Mouse (Mus musculus): ENCODE results near the gene Tepsin. TPM values are rescaled to one million over a fixed set of nuclear protein-coding genes. Genes with fewer than 3 reads are reported as not detected.
A peak's percentile ranks its signal among the peaks of the same experiment; 100 is the strongest.

Gene Tepsin
- polyA plus RNA-seq, 2 experiments, result 4.2 to 11.0 TPM

- Histone ChIP-seq H3K4me1 (replicated peaks; ENCODE audit: control insufficient read depth in 2 of 2, insufficient read depth in 2 of 2, low read length in 1 of 2) (no peaks in the 10 kb centered on the region), H3K27ac (no peak overlapping the region), H3K4me3 (ENCODE audit: insufficient read depth in 1 of 2, low read depth in 2 of 2, low read length in 2 of 2) (no peak overlapping the region), H3K9ac (replicated peaks) (no peak overlapping the region), H3K27me3 (ENCODE audit: control insufficient read depth, insufficient read depth, low read length) (no peaks in the 10 kb centered on the region; the same call in none of the 2 replicates), H3K4me2 (ENCODE audit: low read depth) (no peak overlapping the region), H3K36me3 (replicated peaks; ENCODE audit: control insufficient read depth, insufficient read depth, low read depth) (no peaks in the 10 kb centered on the region), H3K9me3 (ENCODE audit: control insufficient read depth, low read length) (no peaks in the 10 kb centered on the region)
- 64% methylated on average over 4 of the region's 4 CpGs for WGBS (ENCODE audit: insufficient replicate concordance)
- DNase-seq (ENCODE audit: low read depth in 3 of 3, low spot score in 3 of 3), result no peak
- TF ChIP-seq CTCF (IDR thresholded peaks at IDR 0.05; ENCODE audit: low read depth) (no peak), EP300 (IDR thresholded peaks at IDR 0.05; ENCODE audit: low read depth) (no peak)
- ATAC-seq (ENCODE audit: insufficient read depth), result no peak
Observed at GRCm38 (mm10) chr11:120053846-120054245, 44.7 kb downstream of the Tepsin start.

GRCm38 (mm10) chr11:120052274-120052673, 46.3 kb downstream of the Tepsin start:
- Histone ChIP-seq H3K4me2 (ENCODE audit: low read depth) (no peak overlapping the region), H3K9ac (replicated peaks) (no peak overlapping the region), H3K9me3 (ENCODE audit: control insufficient read depth, low read length) (no peaks in the 10 kb centered on the region), H3K4me1 (replicated peaks; ENCODE audit: control insufficient read depth in 2 of 2, insufficient read depth in 2 of 2, low read length in 1 of 2) (no peaks in the 10 kb centered on the region), H3K27ac (no peak overlapping the region), H3K27me3 (ENCODE audit: control insufficient read depth, insufficient read depth, low read length) (peaks cover 15% of the 10 kb centered on the region), H3K36me3 (replicated peaks; ENCODE audit: control insufficient read depth, insufficient read depth, low read depth) (no peaks in the 10 kb centered on the region), H3K4me3 (ENCODE audit: insufficient read depth in 1 of 2, low read depth in 2 of 2, low read length in 2 of 2) (no peak overlapping the region)
- TF ChIP-seq EP300 (IDR thresholded peaks at IDR 0.05; ENCODE audit: low read depth) (no peak), CTCF (IDR thresholded peaks at IDR 0.05; ENCODE audit: low read depth) (no peak)
- WGBS (ENCODE audit: insufficient replicate concordance), result 60% methylated on average over 9 of the region's 9 CpGs
- DNase-seq (ENCODE audit: low read depth in 3 of 3, low spot score in 3 of 3) (no peak), ATAC-seq (ENCODE audit: insufficient read depth) (no peak)

GRCm38 (mm10) chr11:120051124-120051811, 47.3 kb downstream of the Tepsin start:
- no peak for ATAC-seq (ENCODE audit: insufficient read depth)
- DNase-seq (ENCODE audit: low read depth in 3 of 3, low spot score in 3 of 3), result no peak
- Histone ChIP-seq H3K4me3 (ENCODE audit: insufficient read depth in 1 of 2, low read depth in 2 of 2, low read length in 2 of 2) (no peak overlapping the region), H3K4me2 (ENCODE audit: low read depth) (no peak overlapping the region), H3K4me1 (replicated peaks; ENCODE audit: control insufficient read depth in 2 of 2, insufficient read depth in 2 of 2, low read length in 1 of 2) (no peaks in the 10 kb centered on the region), H3K36me3 (replicated peaks; ENCODE audit: control insufficient read depth, insufficient read depth, low read depth) (no peaks in the 10 kb centered on the region), H3K27me3 (ENCODE audit: control insufficient read depth, insufficient read depth, low read length) (peaks cover 25% of the 10 kb centered on the region), H3K9ac (replicated peaks) (no peak overlapping the region), H3K27ac (no peak overlapping the region), H3K9me3 (ENCODE audit: control insufficient read depth, low read length) (no peaks in the 10 kb centered on the region)
- WGBS (ENCODE audit: insufficient replicate concordance), result 33% methylated on average over 14 of the region's 14 CpGs
- TF ChIP-seq EP300 (IDR thresholded peaks at IDR 0.05; ENCODE audit: low read depth) (no peak), CTCF (IDR thresholded peaks at IDR 0.05; ENCODE audit: low read depth) (no peak)

DNA sequence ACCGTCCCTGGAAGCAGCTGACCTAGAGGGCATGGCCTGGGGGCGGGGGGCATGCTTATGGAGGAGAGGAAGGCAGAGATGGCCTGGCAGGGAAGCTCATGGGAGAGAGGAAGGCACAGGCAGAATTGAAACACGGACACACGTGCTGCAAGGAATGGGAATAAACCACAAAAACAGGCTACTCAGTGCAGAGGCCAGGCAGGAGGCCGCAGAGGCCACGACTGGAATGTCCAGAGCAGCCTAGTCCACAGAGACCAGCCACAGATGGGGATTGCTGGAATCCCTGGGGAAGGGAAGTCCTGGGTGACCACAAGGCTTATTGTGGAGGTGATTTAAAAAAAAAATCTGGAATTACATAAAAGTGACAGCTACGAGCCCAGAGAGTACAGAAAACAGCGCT, 49.5 kb downstream of the Tepsin start:
- no peak overlapping the region for H3K27ac ChIP-seq
- H3K36me3 ChIP-seq (replicated peaks; ENCODE audit: control insufficient read depth, insufficient read depth, low read depth), result no peaks in the 10 kb centered on the region
- no peaks in the 10 kb centered on the region for H3K4me1 ChIP-seq (replicated peaks; ENCODE audit: control insufficient read depth in 2 of 2, insufficient read depth in 2 of 2, low read length in 1 of 2)
- no peaks in the 10 kb centered on the region for H3K9me3 ChIP-seq (ENCODE audit: control insufficient read depth, low read length)
- H3K9ac ChIP-seq (replicated peaks), result no peak overlapping the region
- WGBS (ENCODE audit: insufficient replicate concordance), result 62% methylated on average over 8 of the region's 8 CpGs
- no peak for DNase-seq (ENCODE audit: low read depth in 3 of 3, low spot score in 3 of 3)
- no peak for TF ChIP-seq EP300 (IDR thresholded peaks at IDR 0.05; ENCODE audit: low read depth)
- no peak for TF ChIP-seq CTCF (IDR thresholded peaks at IDR 0.05; ENCODE audit: low read depth)
- ATAC-seq (ENCODE audit: insufficient read depth), result no peak
- H3K27me3 ChIP-seq (ENCODE audit: control insufficient read depth, insufficient read depth, low read length), result peaks cover 33% of the 10 kb centered on the region
- H3K4me2 ChIP-seq (ENCODE audit: low read depth), result no peak overlapping the region
- H3K4me3 ChIP-seq (ENCODE audit: insufficient read depth in 1 of 2, low read depth in 2 of 2, low read length in 2 of 2), result no peak overlapping the region

DNA sequence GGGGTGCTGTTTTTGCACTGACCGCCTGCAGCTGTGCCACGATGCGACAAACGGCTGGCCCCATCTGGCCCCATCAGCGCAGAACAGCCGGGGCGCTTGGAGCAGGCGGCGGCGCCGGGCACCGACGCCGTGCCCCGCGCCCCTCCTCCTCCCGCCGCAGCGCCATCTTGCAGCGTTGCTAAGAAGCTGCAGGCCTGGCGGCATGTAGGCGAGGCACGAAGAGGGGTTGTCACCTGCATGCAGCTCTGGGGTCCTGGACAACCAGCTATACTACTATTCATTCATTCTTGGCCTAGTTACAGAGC, 50.3 kb downstream of the Tepsin start:
- DNase-seq (ENCODE audit: low read depth in 3 of 3, low spot score in 3 of 3) (no peak), ATAC-seq (ENCODE audit: insufficient read depth) (no peak)
- no peaks in the 10 kb centered on the region for H3K36me3 ChIP-seq (replicated peaks; ENCODE audit: control insufficient read depth, insufficient read depth, low read depth)
- H3K9me3 ChIP-seq (ENCODE audit: control insufficient read depth, low read length), result no peaks in the 10 kb centered on the region
- no peak overlapping the region for H3K4me2 ChIP-seq (ENCODE audit: low read depth)
- peaks cover 33% of the 10 kb centered on the region for H3K27me3 ChIP-seq (ENCODE audit: control insufficient read depth, insufficient read depth, low read length)
- no peak overlapping the region for H3K27ac ChIP-seq
- no peaks in the 10 kb centered on the region for H3K4me1 ChIP-seq (replicated peaks; ENCODE audit: control insufficient read depth in 2 of 2, insufficient read depth in 2 of 2, low read length in 1 of 2)
- TF ChIP-seq CTCF (IDR thresholded peaks at IDR 0.05; ENCODE audit: low read depth), result 0 out of 2 replicates have a peak, but pooled peaks have one; percentile 7
- no peak for TF ChIP-seq EP300 (IDR thresholded peaks at IDR 0.05; ENCODE audit: low read depth)
- WGBS (ENCODE audit: insufficient replicate concordance), result 6% methylated on average over 23 of the region's 23 CpGs
- H3K9ac ChIP-seq (replicated peaks), result no peak overlapping the region
- H3K4me3 ChIP-seq (ENCODE audit: insufficient read depth in 1 of 2, low read depth in 2 of 2, low read length in 2 of 2), result no peak overlapping the region

Measured in liver, embryonic 14.5 days (tissue).